Mouse (Mus musculus) colon, adult 2 months (tissue): ENCODE measurements around the gene Otor. TPM values are rescaled to one million over a fixed set of nuclear protein-coding genes. Genes with fewer than 3 reads are reported as not detected.

ENCODE experiments used
- polyA plus RNA-seq: library from polyadenylated mRNA; depleted of rRNA; stranded (reverse); fragments of >200 nt; gene quantifications from 2 replicates; pipeline ENCODE4 v1.2.3, GENCODE M21; 2012; rRNA removed

The Otor gene
- polyA plus RNA-seq, result not detected in 2 replicates

GRCm38 (mm10) chr2:143078198-143078851, at the start of gene Otor:
Gene Otor (plus strand): TSS chr2:143078473.

GRCm38 (mm10) chr2:143062812-143063792, 15.2 kb upstream of the Otor start, which contains the start of gene Snrpb2:
Gene Snrpb2 (plus strand): TSS chr2:143063039.

Other genes starting within 250 kb of the Otor start
- 11.2 and 11.5 TPM in 2 replicates for gene Kif16b, start 176.9 kb upstream of the Otor start, polyA plus RNA-seq
- gene Snrpb2, start 15.4 kb upstream of the Otor start, polyA plus RNA-seq, result 0.79 and 1.5 TPM in 2 replicates